Mouse (Mus musculus): ENCODE data around the gene Esrrb. TPM values are rescaled to one million over a fixed set of nuclear protein-coding genes. Genes with fewer than 3 reads are reported as not detected.

Gene Esrrb
- polyA plus RNA-seq, 1 experiment from 2014 or later: 0.14 TPM

Other genes with a start within 250 kb of the Esrrb start
- gene Gpatch2l, start 119.3 kb upstream of the Esrrb start, polyA plus RNA-seq (2015; fragmentation: Nextera tagmentation; extraction: Ambion mirVana): 19.8 and 22.1 TPM in 2 replicates

Data from embryonic facial prominence, embryonic 13.5 days (tissue).